Mouse (Mus musculus): ENCODE measurements around the gene Nampt. TPM values are rescaled to one million over a fixed set of nuclear protein-coding genes. Genes with fewer than 3 reads are reported as not detected.

Nampt gene
- polyA plus RNA-seq, 2 experiments: 15.8 to 18.4 TPM

DNA sequence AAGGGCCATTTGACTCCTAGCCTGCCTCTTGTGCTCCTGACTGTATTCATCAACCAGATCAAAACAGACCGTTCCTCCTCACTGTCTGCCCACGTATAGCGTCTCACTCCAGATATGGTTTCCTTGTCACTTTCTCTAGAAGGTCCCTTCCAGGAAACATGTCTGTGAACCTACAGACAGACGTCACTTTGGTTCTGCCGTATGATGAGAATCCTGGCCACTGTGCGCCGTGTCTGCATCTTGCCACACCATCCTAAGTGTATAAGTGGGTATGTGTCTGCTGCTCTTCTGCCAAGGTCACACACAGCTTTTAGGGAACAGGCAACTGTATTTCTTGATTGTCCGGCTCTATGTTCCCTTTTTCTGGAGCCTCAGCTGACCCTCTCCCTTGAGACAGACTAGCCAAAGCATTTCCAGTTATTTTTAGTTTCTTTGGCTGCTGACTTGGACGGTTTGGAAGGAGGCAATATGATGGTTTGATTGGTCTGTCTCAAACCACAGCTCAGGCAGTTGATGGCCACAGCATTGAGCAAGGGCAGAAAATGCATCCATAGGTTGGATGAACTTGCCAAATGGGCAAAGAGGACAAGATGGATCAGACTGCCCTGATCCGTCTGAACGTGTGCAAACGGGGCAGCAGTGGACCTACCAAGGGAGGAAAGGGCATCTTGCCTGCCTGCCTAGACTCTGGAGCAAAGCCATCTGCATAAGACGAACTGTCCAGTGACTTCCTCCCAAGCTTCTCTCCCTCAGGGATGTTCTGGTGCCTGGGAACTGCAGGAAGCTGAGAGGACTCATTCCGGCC is 37.6 kb downstream of the Nampt start:
- no peak for TF ChIP-seq POLR2A (IDR thresholded peaks at IDR 0.05; ENCODE audit: borderline replicate concordance, extremely low read depth, insufficient read depth, insufficient read length)
- DNase-seq (ENCODE audit: low spot score) (no peak), ATAC-seq (ENCODE audit: low FRiP score, low read depth) (no peak)
- Histone ChIP-seq H3K27ac (replicated peaks; ENCODE audit: low read depth, low read length) (no peak overlapping the region), H3K9ac (ENCODE audit: low read depth, low read length, severe bottlenecking) (no peak overlapping the region), H3K4me3 (replicated peaks; ENCODE audit: low read length) (no peak overlapping the region), H3K4me1 (ENCODE audit: control insufficient read depth, insufficient read depth, low read length) (no peaks in the 10 kb centered on the region), H3K27me3 (ENCODE audit: control insufficient read depth, insufficient read depth, low read length) (no peaks in the 10 kb centered on the region), H3K4me2 (replicated peaks; ENCODE audit: low read depth, low read length, severe bottlenecking) (no peak overlapping the region), H3K36me3 (ENCODE audit: control insufficient read depth, insufficient read depth, low read length) (peaks cover 7% of the 10 kb centered on the region; the same call in 1 of the 2 replicates), H3K9me3 (ENCODE audit: control insufficient read depth, low read length) (no peaks in the 10 kb centered on the region)
- 87% methylated on average over 14 of the region's 14 CpGs for WGBS

- no peaks in the 10 kb centered on the region for H3K4me1 ChIP-seq (ENCODE audit: control insufficient read depth, insufficient read depth, low read length)
- 82% methylated on average over 1 of the region's 1 CpGs for WGBS
- H3K9ac ChIP-seq (ENCODE audit: low read depth, low read length, severe bottlenecking): no peak overlapping the region
- DNase-seq (ENCODE audit: low spot score): no peak
- no peaks in the 10 kb centered on the region for H3K9me3 ChIP-seq (ENCODE audit: control insufficient read depth, low read length)
- TF ChIP-seq POLR2A (IDR thresholded peaks at IDR 0.05; ENCODE audit: borderline replicate concordance, extremely low read depth, insufficient read depth, insufficient read length): no peak
- no peaks in the 10 kb centered on the region for H3K27me3 ChIP-seq (ENCODE audit: control insufficient read depth, insufficient read depth, low read length)
- H3K4me3 ChIP-seq (replicated peaks; ENCODE audit: low read length): no peak overlapping the region
- H3K27ac ChIP-seq (replicated peaks; ENCODE audit: low read depth, low read length): no peak overlapping the region
- ATAC-seq (ENCODE audit: low FRiP score, low read depth): no peak
- H3K36me3 ChIP-seq (ENCODE audit: control insufficient read depth, insufficient read depth, low read length): peaks cover 5% of the 10 kb centered on the region; the same call in 1 of the 2 replicates
- no peak overlapping the region for H3K4me2 ChIP-seq (replicated peaks; ENCODE audit: low read depth, low read length, severe bottlenecking)
Observed at GRCm38 (mm10) chr12:32858444-32858843, 39.1 kb downstream of the Nampt start.

- no peak for TF ChIP-seq POLR2A (IDR thresholded peaks at IDR 0.05; ENCODE audit: borderline replicate concordance, extremely low read depth, insufficient read depth, insufficient read length)
- Histone ChIP-seq H3K4me2 (replicated peaks; ENCODE audit: low read depth, low read length, severe bottlenecking) (no peak overlapping the region), H3K27me3 (ENCODE audit: control insufficient read depth, insufficient read depth, low read length) (no peaks in the 10 kb centered on the region), H3K4me3 (replicated peaks; ENCODE audit: low read length) (no peak overlapping the region), H3K9me3 (ENCODE audit: control insufficient read depth, low read length) (no peaks in the 10 kb centered on the region), H3K27ac (replicated peaks; ENCODE audit: low read depth, low read length) (no peak overlapping the region), H3K4me1 (ENCODE audit: control insufficient read depth, insufficient read depth, low read length) (no peaks in the 10 kb centered on the region), H3K36me3 (ENCODE audit: control insufficient read depth, insufficient read depth, low read length) (no peaks in the 10 kb centered on the region), H3K9ac (ENCODE audit: low read depth, low read length, severe bottlenecking) (no peak overlapping the region)
- 81% methylated on average over 5 of the region's 5 CpGs for WGBS
- ATAC-seq (ENCODE audit: low FRiP score, low read depth): no peak
- no peak for DNase-seq (ENCODE audit: low spot score)
Observed at GRCm38 (mm10) chr12:32860820-32861219, 41.5 kb downstream of the Nampt start.

DNA sequence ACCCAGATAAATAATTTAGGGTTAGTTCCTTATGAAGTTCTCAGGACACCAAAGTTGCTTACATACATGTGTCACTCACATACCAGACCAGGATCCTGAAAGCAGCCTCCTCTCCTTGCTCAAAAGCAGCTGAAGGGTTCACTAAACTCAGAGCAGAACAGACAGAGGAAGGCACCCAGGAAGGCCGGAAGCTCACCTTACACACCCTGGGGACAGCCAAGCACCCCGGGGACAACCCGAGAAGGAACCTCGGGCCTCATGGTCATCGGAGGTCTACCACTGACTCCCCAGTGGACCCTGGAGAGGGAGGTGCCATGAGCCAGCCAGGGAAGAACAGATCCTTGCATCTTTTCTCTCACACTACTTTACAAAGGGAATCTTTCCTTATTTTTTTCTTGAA is 51.5 kb downstream of the Nampt start:
- H3K36me3 ChIP-seq (ENCODE audit: control insufficient read depth, insufficient read depth, low read length): no peaks in the 10 kb centered on the region
- ATAC-seq (ENCODE audit: low FRiP score, low read depth): no peak
- no peaks in the 10 kb centered on the region for H3K4me1 ChIP-seq (ENCODE audit: control insufficient read depth, insufficient read depth, low read length)
- no peak overlapping the region for H3K4me2 ChIP-seq (replicated peaks; ENCODE audit: low read depth, low read length, severe bottlenecking)
- no peak for TF ChIP-seq POLR2A (IDR thresholded peaks at IDR 0.05; ENCODE audit: borderline replicate concordance, extremely low read depth, insufficient read depth, insufficient read length)
- H3K9ac ChIP-seq (ENCODE audit: low read depth, low read length, severe bottlenecking): no peak overlapping the region
- no peaks in the 10 kb centered on the region for H3K9me3 ChIP-seq (ENCODE audit: control insufficient read depth, low read length)
- H3K27me3 ChIP-seq (ENCODE audit: control insufficient read depth, insufficient read depth, low read length): no peaks in the 10 kb centered on the region
- H3K27ac ChIP-seq (replicated peaks; ENCODE audit: low read depth, low read length): no peak overlapping the region
- H3K4me3 ChIP-seq (replicated peaks; ENCODE audit: low read length): no peak overlapping the region
- WGBS: 96% methylated on average over 5 of the region's 5 CpGs
- no peak for DNase-seq (ENCODE audit: low spot score)

- ATAC-seq (ENCODE audit: low FRiP score, low read depth): no peak
- WGBS: 82% methylated on average over 9 of the region's 9 CpGs
- no peak for DNase-seq (ENCODE audit: low spot score)
Observed at GRCm38 (mm10) chr12:32877500-32877899, 58.2 kb downstream of the Nampt start.

More at GRCm38 (mm10) chr12:32877500-32877899, 58.2 kb downstream of the Nampt start:
- Histone ChIP-seq H3K9ac (ENCODE audit: low read depth, low read length, severe bottlenecking) (no peak overlapping the region), H3K4me1 (ENCODE audit: control insufficient read depth, insufficient read depth, low read length) (no peaks in the 10 kb centered on the region), H3K27ac (replicated peaks; ENCODE audit: low read depth, low read length) (0 out of 2 replicates have a peak overlapping the region, but pooled peaks have one; percentile 38), H3K4me2 (replicated peaks; ENCODE audit: low read depth, low read length, severe bottlenecking) (no peak overlapping the region), H3K36me3 (ENCODE audit: control insufficient read depth, insufficient read depth, low read length) (no peaks in the 10 kb centered on the region), H3K27me3 (ENCODE audit: control insufficient read depth, insufficient read depth, low read length) (no peaks in the 10 kb centered on the region), H3K4me3 (replicated peaks; ENCODE audit: low read length) (no peak overlapping the region), H3K9me3 (ENCODE audit: control insufficient read depth, low read length) (no peaks in the 10 kb centered on the region)
- TF ChIP-seq POLR2A (IDR thresholded peaks at IDR 0.05; ENCODE audit: borderline replicate concordance, extremely low read depth, insufficient read depth, insufficient read length): no peak
